Mouse (Mus musculus) frontal cortex, adult (tissue): Measurements from ENCODE around the gene Tsga10ip.

Experiments used
- ATAC-seq: cut with Nextera tagmentation; 2 replicates; pipeline ENCODE4 v1.9.2; 2017; ENCODE audit warnings: mild to moderate bottlenecking, moderate library complexity, mixed read lengths; ENCODE audit not compliant: low TSS enrichment

Gene Tsga10ip

GRCm38 (mm10) chr19:5402293-5402692 lies at the start of gene Tsga10ip:
Gene Tsga10ip (minus strand): TSS chr19:5402526.
- no peak for ATAC-seq

- no peak for ATAC-seq
Measured at GRCm38 (mm10) chr19:5451766-5452165, 49.4 kb upstream of the Tsga10ip start.

- no peak for ATAC-seq
Measured at GRCm38 (mm10) chr19:5449673-5450072, 47.3 kb upstream of the Tsga10ip start.

GRCm38 (mm10) chr19:5448354-5449150 lies 46.2 kb upstream of the Tsga10ip start:
- no peak for ATAC-seq

GRCm38 (mm10) chr19:5447515-5448353 lies 45.4 kb upstream of the Tsga10ip start, which contains the start of gene Fosl1:
Gene Fosl1 (plus strand): TSS chr19:5447547.
- ATAC-seq: peak; percentile 72; the same call in 1 of the 2 replicates

- ATAC-seq: no peak
Measured at GRCm38 (mm10) chr19:5445747-5446146, 43.4 kb upstream of the Tsga10ip start.

- no peak for ATAC-seq
Measured at GRCm38 (mm10) chr19:5444954-5445353, 42.6 kb upstream of the Tsga10ip start.

GRCm38 (mm10) chr19:5444371-5444908 lies 42.1 kb upstream of the Tsga10ip start:
- ATAC-seq: no peak

GRCm38 (mm10) chr19:5433951-5434350 lies 31.6 kb upstream of the Tsga10ip start:
- ATAC-seq: no peak

GRCm38 (mm10) chr19:5432992-5433852 lies 30.9 kb upstream of the Tsga10ip start:
- no peak for ATAC-seq

GRCm38 (mm10) chr19:5431911-5432464 lies 29.7 kb upstream of the Tsga10ip start:
- no peak for ATAC-seq

- ATAC-seq: no peak
Measured at GRCm38 (mm10) chr19:5430408-5430807, 28.1 kb upstream of the Tsga10ip start.

- ATAC-seq: no peak
Measured at GRCm38 (mm10) chr19:5429806-5430205, 27.5 kb upstream of the Tsga10ip start.

- ATAC-seq: no peak
Measured at GRCm38 (mm10) chr19:5429219-5429618, 26.9 kb upstream of the Tsga10ip start.

- ATAC-seq: no peak
Measured at GRCm38 (mm10) chr19:5428083-5428482, 25.8 kb upstream of the Tsga10ip start.

- no peak for ATAC-seq
Measured at GRCm38 (mm10) chr19:5426640-5427290, 24.4 kb upstream of the Tsga10ip start.

GRCm38 (mm10) chr19:5425906-5426565 lies 23.7 kb upstream of the Tsga10ip start:
- no peak for ATAC-seq

GRCm38 (mm10) chr19:5424782-5425741 lies 22.7 kb upstream of the Tsga10ip start, which contains the start of the genes Drap1 and AI837181:
Gene Drap1 (minus strand): TSS chr19:5424979.
Gene AI837181 (plus strand): TSS chr19:5425144.
- peak; percentile 75 for ATAC-seq
